Mouse (Mus musculus) frontal cortex, postnatal 25 days (tissue): ENCODE results near the gene Hdac1.
"Not testable (repeated sequence)": the region's sequence is repeated elsewhere in the genome, so short reads cannot be mapped to it uniquely, and the experiment has no call there.

Experiments used
- DNase-seq, 2 experiments: peaks; one replicate each; pipeline ENCODE4 v3.0.0; 2022; ENCODE audit warnings: low spot score in 2 of 2

Hdac1 gene

DNA sequence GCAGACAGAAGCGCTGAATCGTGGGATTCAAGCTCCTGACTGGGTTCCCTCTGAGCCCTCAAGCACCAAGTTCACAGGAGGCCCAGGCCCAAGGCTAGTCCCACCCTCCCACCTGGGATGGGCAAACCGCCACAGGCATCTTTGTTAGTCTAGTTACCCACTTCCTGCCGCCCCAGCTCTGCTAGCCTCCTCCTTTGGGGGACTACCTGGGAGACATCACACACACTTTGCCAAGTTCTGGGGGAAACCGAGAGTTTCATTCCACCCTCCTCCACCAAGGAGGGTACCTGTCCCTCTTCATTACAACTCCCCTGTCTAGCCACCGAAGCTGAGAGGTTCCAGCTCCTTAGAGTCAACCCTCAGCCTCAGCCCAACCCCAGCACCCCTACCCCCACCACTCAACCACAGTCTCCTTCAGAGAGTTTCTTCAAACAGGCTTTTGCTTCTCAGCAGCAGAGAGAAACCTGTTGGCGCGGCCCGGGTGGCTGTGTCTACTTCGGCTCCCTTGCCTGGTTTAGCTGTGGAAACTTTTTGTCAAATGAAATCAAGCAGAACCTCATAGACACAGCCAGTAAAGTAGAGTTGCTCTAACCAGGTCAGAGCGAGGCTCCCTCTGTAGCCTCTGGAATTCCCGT lies 15.9 kb upstream of the Hdac1 start:
- no peak for DNase-seq

DNA sequence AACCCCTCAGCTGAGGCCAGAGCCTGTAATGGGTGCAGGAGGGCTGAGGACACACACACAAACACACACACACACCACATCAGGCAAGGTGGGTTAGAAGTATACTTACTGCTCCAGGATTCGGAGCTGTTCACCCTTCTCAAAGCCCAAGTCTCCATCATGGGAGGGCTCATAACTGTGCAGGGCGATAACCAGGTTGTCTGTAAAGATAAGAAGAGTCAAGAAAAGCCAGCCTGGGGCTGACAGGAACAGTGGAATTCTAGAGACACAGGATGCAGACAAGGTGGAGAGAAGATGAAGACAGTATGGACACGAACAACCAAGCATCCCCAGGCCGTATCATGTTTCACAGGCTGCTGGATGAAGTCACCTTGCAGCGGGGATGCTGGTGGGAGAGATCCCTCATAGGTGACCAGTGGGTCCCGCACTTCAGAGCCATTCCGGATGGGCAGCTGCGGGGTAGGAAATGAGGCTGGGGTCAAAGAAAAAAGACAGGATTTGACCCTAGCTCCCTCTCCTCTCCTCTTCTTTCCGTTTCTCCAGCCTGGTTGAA lies 14.8 kb upstream of the Hdac1 start:
- DNase-seq: no peak

DNA sequence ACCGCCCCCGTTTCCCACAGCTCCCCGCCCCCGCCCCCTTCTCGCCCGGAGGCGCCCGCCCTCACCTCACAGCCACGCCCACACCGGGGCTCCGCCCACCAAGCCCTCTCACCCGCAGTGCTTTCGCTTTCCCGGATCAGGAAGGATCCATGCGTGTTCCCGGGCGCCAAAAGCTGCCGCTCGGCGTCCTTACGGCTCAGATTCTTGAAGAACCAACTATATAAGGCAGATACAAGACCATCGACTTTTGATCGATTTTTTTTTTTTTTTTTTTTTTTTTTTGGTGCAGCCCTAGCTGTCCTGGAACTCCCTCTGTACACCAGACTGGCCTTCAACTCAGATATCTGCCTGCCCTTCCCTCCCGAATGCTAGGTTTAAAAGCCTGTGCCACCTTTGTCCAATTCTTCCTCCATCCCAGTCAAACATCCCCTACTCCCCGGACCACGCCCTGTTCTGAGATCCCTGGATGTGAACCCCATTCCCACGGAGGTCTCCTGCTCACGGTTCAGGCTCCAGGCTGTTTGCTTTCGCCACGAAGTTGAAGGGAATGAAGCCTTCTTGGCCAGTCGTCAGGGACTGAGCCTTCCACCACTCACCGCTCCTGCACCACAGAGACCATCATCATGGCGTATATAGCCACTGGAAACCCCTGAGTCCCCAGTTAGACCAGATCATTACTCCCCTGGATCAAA lies 14.2 kb upstream of the Hdac1 start:
- peak; percentile 47 to 58 for DNase-seq

DNA sequence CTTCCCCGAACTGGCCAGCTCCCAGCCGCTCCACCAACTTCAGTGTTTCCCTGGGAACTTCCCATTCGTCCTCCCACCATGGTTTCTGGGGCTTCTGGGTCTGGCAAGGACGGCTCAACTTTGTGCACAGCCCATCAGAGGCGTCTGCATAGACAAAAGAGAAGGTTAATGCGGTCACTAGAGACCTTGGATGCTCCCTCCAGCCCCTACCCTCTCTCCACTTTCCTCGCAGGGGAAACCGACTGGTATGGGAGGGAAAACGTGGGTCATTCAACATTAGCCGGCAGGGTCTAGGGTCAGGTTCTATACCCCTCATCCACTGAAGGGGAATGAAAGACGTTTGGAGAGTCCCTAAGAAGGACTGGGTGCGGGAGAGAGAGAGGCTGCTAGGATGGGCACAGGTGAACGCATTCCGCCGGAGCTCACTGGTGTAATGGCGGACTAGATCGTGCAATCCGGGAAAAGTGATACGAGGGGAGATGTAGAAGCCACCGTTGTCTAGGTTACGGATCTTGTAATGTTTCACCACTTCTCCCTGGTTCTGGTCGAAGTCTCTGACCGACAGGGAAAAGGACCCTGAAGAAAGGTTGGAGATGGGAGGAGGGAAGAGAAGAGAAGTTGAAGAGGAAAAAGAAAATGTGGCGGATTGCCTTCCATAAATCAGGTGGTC lies 13.5 kb upstream of the Hdac1 start:
- DNase-seq: no peak

DNA sequence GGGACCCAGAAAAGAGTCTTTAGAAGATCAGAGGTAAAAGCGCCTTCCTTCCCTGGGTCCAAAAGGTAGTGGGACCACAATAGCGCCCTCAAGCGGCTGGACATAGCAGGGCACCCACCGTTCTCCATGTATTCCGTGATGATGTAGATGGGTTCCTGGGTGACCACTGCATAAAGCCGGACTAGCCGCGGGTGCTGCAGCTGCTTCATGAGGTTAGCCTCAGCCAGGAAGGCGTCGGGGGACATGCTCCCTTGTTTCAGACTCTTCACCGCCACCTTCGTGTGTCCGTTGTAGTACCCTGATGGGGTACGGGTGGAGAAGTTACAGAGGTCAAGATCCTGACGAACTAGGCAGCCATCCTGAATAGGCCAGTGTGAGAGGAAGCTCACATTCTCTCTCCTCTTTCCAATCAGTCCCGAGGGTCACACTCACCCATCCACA lies 12.9 kb upstream of the Hdac1 start:
- DNase-seq: no peak

DNA sequence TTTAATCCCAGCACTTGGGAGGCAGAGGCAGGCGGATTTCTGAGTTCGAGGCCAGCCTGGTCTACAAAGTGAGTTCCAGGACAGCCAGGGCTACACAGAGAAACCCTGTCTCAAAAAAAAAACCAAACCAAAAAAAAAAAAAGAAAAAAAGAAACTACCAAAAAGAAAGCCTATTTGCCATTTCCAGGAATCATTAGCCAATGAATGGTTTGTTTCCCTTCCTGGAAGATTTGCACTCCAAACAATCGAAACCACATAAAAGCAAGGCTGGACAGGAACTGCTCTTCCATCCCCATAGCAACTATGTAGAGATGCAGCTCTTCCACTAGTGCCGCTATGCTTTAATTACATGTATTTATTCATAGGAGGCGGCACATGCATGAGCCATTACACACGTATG lies 12.0 kb upstream of the Hdac1 start:
- not testable (repeated sequence) for DNase-seq

DNA sequence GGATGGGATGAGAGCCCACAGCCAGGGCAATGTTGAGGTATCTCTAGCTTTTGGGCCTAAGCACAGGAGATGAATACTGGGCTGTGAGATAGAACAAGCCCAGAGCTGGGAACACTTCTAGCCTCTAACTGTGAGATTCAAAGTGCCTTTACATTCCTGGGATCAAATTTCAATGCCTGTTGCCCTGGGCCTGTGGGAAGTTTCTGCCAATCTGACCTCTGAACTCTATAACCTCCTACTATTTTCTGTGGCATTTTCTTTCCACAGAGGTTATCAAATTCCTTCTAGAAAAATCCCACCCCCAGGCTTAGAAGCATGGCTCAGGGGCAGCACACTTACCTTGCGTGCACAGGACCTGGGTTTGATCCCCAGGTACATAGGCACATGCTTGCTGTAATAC lies 7.8 kb upstream of the Hdac1 start:
- no peak for DNase-seq

DNA sequence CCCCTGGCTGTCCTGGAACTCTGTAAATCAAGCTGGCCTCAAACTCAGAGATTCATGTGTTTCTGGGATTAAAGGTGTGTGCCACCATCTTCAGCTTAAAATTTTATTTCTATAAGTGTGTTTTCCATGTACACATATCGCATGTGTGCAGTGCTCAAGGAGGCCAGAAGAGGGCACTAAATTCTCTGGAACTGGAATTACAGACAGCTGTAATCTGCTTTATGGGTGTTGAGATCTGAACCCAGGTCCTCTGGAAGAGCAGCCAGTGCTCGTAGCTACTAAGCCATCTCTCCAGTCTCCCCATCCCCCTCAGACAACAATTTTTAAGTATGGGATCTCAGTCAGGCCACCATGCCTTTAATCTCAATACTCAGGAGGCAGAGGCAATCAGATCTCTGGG lies 6.8 kb upstream of the Hdac1 start:
- DNase-seq: no peak

DNA sequence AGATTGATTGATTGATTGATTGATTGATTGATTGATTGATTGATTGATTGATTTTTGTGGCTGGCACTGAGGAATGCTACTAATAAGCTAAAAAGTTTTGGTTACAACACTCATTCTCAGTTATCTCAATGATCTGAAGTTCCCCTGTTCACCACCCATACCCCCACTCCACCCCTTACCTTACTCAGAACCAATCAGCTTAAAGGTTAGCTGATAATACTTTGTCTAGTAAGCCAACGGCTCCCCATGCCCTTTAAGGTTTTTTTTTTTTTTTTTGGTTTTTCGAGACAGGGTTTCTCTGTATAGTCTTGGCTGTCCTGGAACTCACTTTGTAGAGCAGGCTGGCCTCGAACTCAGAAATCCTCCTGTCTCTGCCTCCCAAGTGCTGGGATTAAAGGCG lies 5.1 kb upstream of the Hdac1 start:
- not testable (repeated sequence) for DNase-seq

DNA sequence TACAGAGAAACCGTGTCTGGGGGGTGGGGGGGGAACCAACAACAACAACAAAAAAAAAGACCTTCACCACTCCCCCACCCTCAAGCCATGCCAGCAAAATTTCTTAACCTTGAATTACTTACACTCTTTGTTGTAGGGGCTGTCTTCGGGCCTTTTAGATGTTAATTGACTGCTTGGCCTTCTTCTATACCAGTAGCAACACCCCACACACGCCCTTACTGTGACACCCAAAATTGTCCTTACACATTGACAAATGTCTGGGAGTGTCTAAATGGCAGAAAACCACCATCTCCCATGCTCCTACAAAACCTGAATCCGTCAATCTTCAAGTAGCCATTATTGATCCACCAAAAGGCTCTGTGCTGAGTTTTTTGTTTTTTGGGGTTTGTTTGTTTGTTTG lies 1.6 kb upstream of the Hdac1 start:
- DNase-seq: no peak

DNA sequence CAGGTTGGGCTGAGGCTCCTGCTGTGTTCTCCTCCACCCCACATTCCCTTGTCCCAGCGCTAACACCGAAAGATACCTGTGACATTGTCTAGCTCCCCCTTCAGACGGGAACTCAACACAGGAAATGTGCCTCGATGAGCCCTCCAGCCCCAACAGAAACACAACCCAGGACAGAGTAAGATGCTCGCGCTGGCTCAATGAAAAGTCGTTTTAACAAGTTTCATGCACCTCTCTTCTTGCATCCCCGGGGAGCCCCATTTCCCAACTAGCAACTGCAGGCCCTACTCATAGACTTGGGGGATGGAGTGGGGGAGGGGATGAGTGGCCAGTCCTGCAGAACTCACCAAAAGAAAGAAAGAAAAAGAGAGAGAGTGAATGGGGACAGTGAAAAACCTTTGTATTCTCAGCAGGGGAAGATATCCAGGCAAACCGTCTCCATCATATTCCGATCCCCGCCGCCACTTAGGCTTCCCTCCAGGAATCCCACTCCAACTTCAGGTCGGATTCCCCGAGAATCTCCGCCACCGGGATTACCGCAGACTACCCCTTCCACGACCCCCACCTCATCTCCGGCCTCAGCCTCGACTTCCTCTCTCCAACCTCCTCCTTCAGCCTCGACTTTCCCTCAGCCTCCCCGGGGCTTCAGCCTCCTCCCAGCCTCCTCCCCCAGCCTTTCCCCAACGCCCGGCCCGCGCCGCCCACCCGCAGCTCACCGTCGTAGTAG lies 483 bp downstream of the Hdac1 start:
- no peak for DNase-seq

DNA sequence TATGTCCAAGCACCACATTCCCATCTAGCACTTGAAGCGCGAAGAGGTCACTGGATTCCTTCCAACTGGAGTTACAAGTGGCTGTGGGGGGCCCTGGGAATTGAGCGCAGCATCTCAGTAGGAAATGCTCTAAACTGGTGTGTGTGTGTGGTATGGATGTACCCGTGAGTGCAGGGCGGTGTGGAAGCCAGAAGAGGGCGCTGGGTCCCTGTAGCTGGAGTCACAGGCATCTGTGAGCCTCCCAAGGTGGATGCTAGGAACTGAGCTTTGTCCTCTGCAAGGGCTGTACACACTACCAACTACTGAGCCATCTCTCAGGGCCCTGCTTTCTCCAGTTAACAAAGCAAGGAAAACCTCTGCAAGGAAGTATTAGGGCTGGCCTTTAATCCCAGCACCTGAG lies 2.5 kb downstream of the Hdac1 start:
- DNase-seq: no peak

DNA sequence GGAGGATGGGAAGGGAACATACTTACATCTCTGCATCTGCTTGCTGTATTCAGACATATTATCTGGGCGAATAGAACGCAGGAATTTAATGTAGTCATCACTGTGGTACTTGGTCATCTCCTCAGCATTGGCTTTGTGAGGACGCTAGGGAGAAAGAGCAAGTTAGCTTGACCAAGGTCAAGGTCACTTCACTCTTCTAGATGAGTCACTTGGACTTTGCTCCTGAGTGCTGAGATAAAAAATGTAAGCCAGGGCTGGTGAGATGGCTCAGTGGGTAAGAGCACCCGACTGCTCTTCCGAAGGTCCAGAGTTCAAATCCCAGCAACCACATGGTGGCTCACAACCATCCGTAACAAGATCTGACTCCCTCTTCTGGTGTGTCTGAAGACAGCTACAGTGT lies 13.6 kb downstream of the Hdac1 start:
- not testable (repeated sequence) for DNase-seq

DNA sequence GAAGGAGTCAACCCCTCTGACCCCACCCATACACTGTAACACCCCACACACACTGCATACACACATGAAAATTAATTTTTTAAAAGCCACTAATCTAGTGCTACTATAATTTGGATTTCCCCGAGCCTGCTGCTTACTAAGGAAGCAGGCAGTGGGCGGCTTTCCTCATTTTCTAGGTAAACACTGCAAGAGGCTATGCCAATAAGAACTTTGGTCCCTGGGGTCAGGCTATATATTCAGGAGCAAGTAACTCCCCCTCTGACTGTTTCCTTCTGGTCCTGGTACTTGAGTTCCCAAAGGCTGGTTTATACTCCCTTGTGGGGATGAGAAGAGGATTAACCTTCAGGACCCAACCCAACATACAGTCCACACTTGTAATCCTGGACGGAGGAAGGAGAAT lies 16.6 kb downstream of the Hdac1 start:
- DNase-seq: no peak

DNA sequence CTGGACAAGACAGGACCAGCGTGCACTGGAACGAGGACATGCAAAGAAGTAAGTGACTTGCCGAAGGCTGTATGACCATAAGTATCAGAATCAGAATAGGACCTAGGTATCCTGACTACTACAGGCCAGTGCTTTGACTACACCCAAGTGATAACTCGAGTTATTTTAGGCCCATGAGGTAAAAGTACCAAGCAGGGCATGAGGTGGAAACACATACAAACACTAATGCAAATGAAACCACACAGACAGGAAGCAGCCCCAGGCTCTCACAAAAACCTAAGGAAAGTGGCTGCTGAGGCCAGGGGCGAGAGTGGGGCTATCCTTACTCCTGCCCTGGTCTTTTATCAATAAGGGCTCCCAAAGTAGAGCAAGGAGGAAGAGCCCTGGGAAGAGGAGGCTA lies 17.2 kb downstream of the Hdac1 start:
- DNase-seq: no peak

DNA sequence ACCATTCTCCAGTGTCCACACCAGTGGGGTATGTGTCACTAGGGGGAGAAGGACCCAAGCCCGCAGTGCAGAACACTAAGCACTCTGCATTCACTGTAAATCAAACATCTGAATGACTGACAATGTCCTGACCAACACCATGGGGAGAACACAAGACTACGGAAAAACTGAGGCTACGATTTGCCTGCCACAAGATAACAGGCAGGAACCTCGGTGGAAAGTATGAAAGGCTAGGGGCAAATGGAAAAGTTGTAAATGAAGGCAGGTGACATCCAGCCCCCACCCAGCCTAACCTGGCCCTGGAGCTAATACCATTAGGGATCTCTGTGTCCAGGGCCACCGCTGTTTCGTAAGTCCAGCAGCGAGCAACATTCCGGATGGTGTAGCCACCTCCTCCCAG lies 24.0 kb downstream of the Hdac1 start:
- DNase-seq: no peak

DNA sequence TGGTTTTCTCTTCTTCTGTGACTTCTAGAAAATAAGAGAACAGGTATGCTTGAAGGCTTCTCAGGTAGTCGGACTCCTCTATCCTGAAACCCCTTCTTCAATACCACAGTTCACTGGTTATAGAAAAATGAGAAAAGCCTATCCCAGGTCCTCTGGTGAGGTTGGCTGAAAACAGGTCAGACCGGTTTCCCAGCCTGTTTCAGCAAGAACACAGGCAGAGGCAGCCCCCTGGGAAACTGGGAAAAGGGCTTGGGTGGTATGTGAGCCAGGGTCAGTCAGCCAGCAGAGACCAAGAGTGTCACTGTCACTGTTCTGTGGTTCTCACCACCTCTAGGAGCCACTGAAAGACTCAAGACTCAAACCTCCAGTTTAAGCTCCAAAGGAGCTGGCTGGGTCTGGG lies 25.6 kb downstream of the Hdac1 start:
- no peak for DNase-seq

DNA sequence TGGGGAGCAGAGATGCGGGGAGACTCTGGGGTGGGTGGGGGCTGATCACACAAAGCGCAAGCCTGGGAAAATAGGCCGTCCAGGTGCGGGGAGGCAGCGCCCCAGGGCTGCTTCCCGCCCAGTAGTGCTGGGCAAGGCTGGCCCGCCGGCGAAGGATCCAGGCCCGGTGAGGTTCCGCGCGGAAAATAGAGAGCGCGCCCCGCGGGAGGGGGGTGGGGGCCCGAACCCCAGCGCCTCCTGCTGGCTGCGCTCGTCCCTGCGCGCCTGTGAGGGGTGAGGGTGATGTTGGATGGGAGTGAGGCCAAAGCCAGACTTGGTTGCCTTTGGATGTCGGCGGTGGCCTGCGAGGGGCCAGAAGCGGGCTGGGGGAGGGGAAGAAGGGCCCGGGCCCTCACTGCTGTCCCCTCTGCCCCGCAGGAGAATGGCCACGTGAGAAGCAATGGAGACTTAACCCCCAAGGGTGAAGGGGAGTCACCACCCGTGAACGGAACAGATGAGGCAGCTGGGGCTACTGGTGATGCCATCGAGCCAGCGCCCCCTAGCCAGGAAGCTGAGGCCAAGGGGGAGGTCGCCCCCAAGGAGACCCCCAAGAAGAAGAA lies 28.1 kb downstream of the Hdac1 start:
- DNase-seq: peak in 1 of 2 experiments; percentile 37

DNA sequence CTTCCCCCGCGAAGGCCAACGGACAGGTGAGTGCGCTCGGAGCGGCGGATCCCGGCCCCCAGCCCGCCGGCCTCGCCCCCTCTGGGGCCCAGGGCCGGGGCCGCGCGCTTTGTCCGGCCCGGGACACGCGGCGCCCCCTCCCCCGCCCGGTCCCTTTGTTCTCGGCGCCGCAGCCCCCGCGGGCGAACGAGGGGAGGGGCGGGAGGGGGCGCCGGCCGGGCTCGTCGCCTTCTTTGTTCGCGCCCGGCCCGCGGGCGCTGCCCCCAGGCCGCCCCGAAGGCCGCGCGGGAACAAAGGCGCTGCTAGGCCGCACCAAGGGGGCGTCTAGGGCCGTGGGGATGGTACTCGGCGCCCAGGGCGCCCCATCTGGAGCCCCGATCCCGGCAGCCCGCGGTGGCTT lies 28.6 kb downstream of the Hdac1 start:
- DNase-seq: no peak

DNA sequence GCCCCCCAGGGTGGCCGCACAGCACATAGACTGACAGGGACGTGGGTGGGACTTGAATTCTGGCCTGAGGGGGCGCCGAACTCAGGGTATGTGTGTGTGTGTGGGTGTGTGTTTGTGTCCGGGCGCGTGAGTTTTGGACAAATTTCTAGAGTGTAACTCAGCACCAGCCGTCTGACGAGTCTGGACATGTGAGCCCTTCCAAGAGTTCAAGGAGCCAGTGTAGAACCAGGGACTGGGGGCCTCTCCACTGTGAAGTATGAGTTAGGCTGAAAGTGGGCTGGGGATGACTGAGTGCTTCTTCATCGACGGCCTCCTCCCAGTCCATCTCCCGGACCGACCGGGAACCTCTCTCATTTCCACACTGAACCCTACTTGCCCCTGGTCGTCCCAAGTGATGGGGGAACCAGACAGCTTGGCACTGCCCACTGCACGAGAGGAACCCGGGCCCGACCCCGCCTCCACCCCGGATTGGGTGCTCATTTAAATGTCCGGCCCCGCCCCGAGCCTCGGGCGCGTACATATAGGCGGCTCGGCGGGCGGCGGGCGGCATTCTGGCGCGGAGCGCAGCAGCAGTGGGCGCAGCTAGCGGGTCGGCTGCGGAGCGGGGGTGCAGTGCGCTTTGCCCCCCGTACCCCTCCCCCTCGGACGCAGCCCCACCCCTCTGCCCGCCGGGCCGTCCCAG lies 29.3 kb downstream of the Hdac1 start, which contains the start of gene Marcksl1:
TSS of gene Marcksl1 (plus strand) at position 496 of the 682 bp plus-strand sequence.
- peak; percentile 58 for DNase-seq
